Mouse (Mus musculus) ovary, postnatal 36 days (tissue): ENCODE measurements around the gene Cenpa.
"Not testable (repeated sequence)": the region's sequence is repeated elsewhere in the genome, so short reads cannot be mapped to it uniquely, and the experiment has no call there.

ENCODE experiments used
- DNase-seq: peaks from one replicate; pipeline ENCODE4 v3.0.0; 2022; ENCODE audit warnings: low spot score, mixed read lengths

The Cenpa gene

DNA sequence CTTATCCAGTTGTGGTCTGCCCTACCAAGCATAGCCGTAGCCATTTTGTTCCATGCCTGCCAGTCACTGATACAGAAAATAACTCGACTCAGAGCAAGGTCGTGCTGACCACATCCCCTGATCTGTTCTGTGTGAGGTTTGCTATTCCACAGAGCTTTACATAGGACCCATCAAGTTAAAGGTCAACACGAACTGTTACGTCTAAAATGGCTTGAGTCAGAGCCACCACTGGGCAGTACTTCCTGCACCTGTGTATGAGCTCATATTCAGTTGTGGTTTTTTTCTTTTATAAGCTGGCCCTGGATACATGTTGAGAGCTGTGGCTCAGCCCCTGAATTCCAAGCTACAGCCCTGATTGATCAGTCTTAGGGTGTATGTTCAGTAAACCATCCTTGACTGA, 13.0 kb downstream of the Cenpa start:
- no peak for DNase-seq

DNA sequence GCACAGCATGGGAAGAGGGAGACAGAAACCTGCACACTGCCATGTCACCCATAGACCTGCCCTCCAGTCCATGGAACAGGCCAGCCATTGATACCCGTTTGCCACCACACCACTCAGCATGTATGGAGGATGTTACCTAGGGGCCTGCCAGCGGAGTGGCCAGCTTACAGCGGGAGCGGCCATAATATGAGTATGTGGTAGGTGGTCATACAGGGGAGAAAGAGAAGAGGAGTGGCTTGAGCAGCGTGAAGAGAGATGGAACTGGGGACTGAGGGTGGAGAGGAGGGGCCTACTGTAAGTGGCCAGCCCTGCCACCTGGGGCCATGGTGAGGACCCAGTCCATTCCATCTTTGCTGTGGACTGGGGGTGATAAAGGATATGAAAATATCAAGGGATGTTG, 15.4 kb downstream of the Cenpa start:
- no peak for DNase-seq

DNA sequence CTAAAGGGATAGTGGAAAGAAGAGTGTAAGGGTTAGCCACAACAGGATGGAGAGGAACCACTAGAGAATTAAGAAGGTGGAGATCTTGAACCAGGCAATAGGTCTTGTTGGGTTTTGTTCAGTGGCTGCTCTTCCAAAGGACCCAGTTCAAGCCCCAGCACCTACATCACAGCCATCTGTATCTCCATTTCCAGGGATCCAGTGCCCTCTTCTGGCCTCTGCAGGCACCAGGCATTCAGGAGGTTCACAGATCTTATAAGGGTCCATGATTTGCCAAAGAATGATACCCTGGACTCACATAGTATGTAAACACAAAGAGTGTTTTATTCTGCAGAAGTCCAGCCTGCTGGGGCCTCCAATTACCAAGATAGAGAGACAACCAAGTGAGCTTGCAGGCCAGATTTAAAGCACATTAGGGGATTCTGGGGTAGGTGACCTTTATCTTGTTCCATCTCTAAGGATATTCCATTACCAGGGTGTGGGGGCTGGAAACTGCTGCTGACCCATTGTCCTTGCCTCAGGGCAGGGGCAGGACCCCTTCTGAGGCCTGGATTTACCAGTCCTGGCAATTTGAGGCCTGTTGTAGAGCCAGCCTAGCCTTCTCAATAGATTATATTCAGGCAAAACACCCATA, 16.5 kb downstream of the Cenpa start:
- no peak for DNase-seq

DNA sequence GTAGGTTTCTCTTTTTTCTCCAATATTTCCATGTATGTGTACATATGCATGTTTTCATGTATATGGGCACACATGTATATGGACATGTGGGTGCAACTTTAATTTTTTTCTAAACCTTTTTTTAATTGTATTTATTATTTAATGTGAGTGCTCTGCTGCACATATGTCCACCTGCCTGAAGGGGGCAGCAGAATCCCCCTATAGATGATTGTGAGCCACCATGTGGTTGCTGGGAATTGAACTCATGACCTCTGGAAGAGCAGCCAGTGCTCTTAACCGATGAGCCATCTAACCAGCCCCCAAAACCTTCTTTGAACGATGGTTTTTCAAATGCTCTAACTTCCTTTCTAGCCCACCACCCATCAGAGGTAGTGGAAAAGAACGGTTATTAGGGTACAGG, 17.4 kb downstream of the Cenpa start:
- DNase-seq, result no peak

DNA sequence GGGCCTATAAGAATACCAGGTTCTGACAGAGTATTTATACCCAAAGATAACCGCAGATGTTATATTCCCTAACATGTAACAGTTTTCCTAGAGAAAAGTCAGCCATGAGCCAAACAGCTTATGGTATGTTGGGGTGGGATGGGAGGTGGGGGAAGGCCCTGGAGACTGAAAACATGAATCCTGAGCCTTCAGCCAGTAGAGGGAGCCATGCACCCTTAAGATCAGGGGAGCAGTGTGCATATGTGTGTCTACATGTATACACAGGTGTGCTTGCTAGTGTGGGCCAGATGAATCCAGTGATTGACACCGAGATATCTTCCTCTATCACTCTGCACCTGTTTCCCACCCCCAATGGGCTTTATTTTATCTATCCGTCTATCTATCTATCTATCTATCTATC, 20.2 kb downstream of the Cenpa start:
- no peak for DNase-seq

DNA sequence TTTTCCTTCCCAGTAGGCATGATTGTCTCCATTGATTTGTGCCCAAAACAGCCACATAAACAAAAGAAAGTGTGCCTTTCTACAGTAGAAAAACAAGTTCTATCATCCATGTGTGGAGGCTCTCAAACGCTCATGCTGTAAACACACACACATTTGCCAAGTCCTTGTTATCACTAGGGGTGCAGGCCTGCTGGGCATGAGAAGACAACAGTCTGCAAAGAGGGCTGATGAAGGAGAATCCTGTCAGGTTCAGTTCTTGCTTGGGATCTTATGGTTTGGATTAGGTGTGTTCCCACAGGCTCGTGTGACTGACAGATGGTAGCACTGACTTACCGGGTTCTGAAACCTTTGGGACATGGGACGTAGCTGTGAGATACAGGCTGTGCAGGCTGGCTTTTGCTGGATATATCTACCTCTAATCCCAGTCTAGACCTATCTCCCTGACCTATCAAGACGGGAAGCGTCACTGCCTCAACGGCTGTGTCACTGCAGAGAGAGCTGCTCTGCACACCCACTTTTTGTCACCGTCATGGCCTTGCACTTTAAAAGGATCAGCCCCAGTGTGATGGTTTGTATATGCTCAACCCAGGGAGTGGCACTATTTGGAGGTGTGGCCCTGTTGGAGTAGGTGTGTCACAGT, 33.9 kb downstream of the Cenpa start:
- DNase-seq, result no peak

- DNase-seq, result not testable (repeated sequence)
Observed at GRCm38 (mm10) chr5:30701373-30701772, 34.8 kb downstream of the Cenpa start.

- DNase-seq, result no peak
Observed at GRCm38 (mm10) chr5:30701866-30702265, 35.3 kb downstream of the Cenpa start.

GRCm38 (mm10) chr5:30709744-30710383, 43.3 kb downstream of the Cenpa start:
- DNase-seq, result peak; percentile 59

DNA sequence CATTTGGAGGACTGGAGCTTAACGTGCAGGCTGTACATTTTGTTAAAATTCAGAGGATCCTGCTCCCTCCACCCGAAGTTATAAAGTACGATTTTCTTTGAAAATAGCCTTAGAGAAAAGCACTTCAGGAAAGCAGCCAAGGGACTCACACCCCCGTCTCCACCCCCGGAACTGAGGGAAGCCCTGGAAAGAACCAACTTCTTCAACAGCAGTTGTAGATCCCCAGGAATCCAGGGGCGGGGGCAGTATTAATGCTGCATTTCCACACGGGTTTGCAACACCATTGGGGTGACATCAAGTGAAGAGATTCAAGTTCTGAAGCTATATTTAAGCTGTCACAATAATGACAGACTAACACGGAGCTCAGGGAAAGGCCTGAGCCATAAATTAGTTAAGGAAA, 43.9 kb downstream of the Cenpa start:
- DNase-seq, result no peak

DNA sequence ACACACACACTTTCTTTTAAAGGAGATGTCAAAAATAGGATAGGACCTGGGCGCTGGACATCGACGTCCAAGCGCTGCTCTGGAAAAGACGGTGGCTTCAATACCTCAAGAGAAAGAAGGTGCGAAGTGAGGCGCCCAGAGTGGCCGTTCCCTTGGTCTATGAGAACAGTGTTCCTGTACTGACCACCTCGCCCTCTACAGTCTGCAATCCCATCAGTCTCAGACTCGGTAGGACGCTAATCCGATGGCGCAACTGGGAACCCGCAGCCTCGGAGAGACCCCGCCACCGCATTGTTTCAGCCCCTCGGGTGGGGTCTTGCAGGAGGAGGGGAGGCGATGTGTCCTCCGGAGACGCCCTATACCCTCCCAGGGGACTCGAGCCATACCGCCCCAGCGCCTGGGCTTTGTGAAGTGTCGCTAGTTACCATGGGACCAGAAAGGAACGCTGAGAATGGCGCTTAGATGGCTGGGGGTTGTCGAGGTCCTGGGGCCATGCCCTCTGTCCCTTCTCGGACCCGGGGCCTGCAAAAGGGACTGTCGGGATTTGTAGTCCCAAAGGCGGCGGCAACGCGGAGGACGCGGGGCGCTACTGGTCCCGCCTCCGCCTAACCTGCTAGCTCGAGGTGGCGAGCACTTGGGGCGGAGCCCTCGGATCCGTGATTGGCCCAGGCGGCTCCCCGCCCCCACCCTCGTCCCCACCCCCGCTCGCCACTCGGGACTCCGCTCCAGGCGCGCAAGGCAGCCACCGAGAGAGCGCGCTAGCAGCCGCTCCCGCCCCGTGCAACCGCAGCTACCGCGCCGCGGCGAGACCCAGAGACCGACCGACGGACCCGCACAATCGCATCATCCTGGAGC, 44.8 kb downstream of the Cenpa start, which contains the start of gene Dpysl5:
Gene Dpysl5, plus strand, starts transcription at position 418 of the 855 bp plus-strand sequence.
- DNase-seq, result peak; percentile 84

DNA sequence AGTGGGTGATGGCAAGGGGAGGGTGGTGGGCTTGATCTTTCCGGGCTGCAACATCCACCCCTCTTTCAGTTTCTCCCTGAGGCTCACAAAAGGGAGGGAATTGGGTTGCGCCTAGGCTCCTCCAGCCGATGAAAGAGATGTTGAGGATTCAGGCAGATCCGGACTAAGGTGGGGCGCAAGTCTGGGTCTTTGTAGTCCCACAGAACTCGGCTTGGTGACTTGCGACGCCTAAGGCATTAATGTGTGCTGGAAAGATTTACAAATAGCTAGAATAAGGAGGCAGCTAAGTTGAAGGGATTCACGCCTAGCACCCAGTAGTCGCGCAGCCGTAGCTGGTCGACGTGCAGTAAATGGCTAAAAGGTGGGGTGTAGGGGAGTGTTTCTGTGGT, 45.4 kb downstream of the Cenpa start:
- DNase-seq, result no peak

- DNase-seq, result peak; percentile 31
Observed at GRCm38 (mm10) chr5:30712441-30713298, 46.1 kb downstream of the Cenpa start.

- DNase-seq, result peak; percentile 36
Observed at GRCm38 (mm10) chr5:30713299-30713675, 46.7 kb downstream of the Cenpa start.

DNA sequence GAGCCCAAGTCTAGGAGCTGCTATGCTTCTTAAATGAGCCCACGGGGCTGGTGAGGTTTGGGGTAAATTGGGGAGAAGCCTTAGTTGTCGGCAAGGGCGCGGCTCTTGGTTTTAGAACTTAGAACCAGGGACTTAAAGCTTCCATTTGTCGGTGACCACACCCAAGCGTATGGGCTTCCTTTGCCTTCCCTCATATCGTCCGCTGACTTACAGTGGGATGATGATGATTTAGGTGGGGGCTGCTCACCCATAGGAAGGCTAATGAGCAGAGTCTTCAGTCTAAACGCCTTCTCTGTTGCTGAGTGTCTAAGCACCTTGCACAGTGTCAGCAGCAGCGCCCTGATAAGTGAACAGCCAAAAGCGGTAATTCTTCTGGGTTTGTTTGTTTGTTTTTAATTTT, 47.1 kb downstream of the Cenpa start:
- DNase-seq, result no peak

DNA sequence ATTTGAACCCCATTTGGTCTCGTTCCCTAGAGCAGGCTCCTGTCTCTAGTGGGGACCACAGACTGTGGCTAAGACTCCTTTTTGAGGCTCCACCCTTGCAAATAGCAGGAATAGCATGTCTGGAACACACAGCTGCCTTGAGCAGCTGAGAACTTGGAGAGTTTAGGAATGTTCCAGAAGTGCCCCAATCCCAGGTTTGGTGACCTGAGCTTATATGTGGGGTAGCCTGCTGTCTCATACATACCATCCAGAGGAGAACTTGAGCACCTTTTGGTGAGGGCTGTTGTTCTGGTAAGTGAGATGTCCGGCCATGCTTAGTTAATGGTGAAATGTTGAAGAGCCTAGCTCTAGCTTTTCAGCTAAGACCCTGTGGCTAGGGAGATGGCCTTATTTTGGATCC, 49.7 kb downstream of the Cenpa start:
- DNase-seq, result no peak

DNA sequence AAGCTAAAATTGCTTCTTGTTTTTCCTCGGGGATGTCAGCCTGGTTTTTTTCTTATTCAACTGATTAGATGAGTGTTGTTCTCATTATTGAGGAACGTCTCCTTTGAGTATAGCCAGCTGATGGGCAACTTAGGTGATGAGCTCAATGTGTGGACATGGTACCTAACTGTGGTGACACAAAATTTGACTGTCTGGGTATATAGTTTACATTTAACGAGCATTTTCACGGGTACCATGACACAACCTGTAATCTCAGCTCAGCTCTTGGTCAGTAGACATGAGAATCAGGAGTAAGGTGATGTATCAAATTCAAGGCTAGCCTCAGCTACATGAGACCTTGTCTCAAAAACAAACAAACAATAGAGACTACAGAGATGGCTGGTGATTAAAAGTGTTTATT, 50.9 kb downstream of the Cenpa start:
- DNase-seq, result no peak

- DNase-seq, result no peak
Observed at GRCm38 (mm10) chr5:30717991-30718703, 51.6 kb downstream of the Cenpa start.

- DNase-seq, result no peak
Observed at GRCm38 (mm10) chr5:30721935-30722334, 55.4 kb downstream of the Cenpa start.
